Mouse (Mus musculus) myocyte (in vitro differentiated cells): ENCODE measurements around the gene Adgre5.

Source experiments
- CEBPB ChIP-seq: IDR thresholded peaks from 2 replicates; pipeline ENCODE4 v1.6.1; 2011; ENCODE audit warnings: mild to moderate bottlenecking, moderate library complexity; ENCODE audit not compliant: poor library complexity, insufficient read depth, severe bottlenecking
- E2F4 ChIP-seq: IDR thresholded peaks from one replicate; pipeline ENCODE4 v1.6.1; 2011; ENCODE audit warnings: mild to moderate bottlenecking, control low read depth, moderate library complexity; ENCODE audit not compliant: insufficient read depth
- MAX ChIP-seq: IDR thresholded peaks from one replicate; pipeline ENCODE4 v1.6.1; 2011; ENCODE audit warnings: low read depth, mild to moderate bottlenecking, control low read depth
- MYOD1 ChIP-seq, 3 experiments: IDR thresholded peaks; one replicate each; pipeline ENCODE4 v1.6.1; 2011; ENCODE audit warnings: control low read depth in 2 of 3, low read depth in 2 of 3, mild to moderate bottlenecking in 2 of 3, moderate library complexity in 1 of 3; ENCODE audit not compliant: insufficient read length in 2 of 3, control insufficient read depth in 1 of 3
- MYOG ChIP-seq, 3 experiments: IDR thresholded peaks; one replicate each; pipeline ENCODE4 v1.6.1; 2011; ENCODE audit warnings: control low read depth in 2 of 3, low read depth in 2 of 3, mild to moderate bottlenecking in 2 of 3; ENCODE audit not compliant: insufficient read length in 2 of 3, control insufficient read depth in 1 of 3, insufficient read depth in 1 of 3
- POLR2A ChIP-seq: IDR thresholded peaks from one replicate; pipeline ENCODE4 v1.6.1; 2011; ENCODE audit warnings: low read depth, mild to moderate bottlenecking, control low read depth, moderate library complexity; ENCODE audit not compliant: insufficient read length
- POLR2AphosphoS2 ChIP-seq: IDR thresholded peaks from one replicate; pipeline ENCODE4 v1.6.1; 2011; ENCODE audit warnings: low read depth, control low read depth; ENCODE audit not compliant: insufficient read length
- SRF ChIP-seq: IDR thresholded peaks from one replicate; pipeline ENCODE4 v1.6.1; 2011; ENCODE audit warnings: low read depth; ENCODE audit not compliant: control insufficient read depth, insufficient read length
- TCF12 ChIP-seq: IDR thresholded peaks from one replicate; pipeline ENCODE4 v1.6.1; 2011; ENCODE audit warnings: mild to moderate bottlenecking, control low read depth; ENCODE audit not compliant: poor library complexity, insufficient read depth, severe bottlenecking
- USF1 ChIP-seq: IDR thresholded peaks from one replicate; pipeline ENCODE4 v1.6.1; 2011; ENCODE audit warnings: low read depth, mild to moderate bottlenecking, control low read depth, moderate library complexity

GRCm38 (mm10) chr8:83765663-83766062 lies 24.5 kb upstream of the Adgre5 start:
- no peak for TF ChIP-seq E2F4
- no peak for TF ChIP-seq POLR2A
- no peak for TF ChIP-seq MAX
- no peak for TF ChIP-seq TCF12
- no peak for TF ChIP-seq USF1
- no peak for TF ChIP-seq POLR2AphosphoS2
- no peak for TF ChIP-seq SRF
- TF ChIP-seq MYOD1 (IDR thresholded peaks at IDR 0.05; ENCODE audit: control insufficient read depth in 1 of 3, insufficient read length in 2 of 3, low read depth in 2 of 3), result no peak
- TF ChIP-seq CEBPB, result no peak
- TF ChIP-seq MYOG (IDR thresholded peaks at IDR 0.05; ENCODE audit: control insufficient read depth in 1 of 3, insufficient read depth in 1 of 3, insufficient read length in 2 of 3, low read depth in 2 of 3), result no peak
